Mouse (Mus musculus) adrenal gland, adult (tissue): ENCODE results near the gene Trpv5.

Experiments
- DNase-seq, 2 experiments: peaks; one replicate each; pipeline ENCODE4 v3.0.0; 2022 to 2023; ENCODE audit warnings: low spot score in 1 of 2; ENCODE audit not compliant: inconsistent age in 2 of 2

Gene Trpv5

DNA sequence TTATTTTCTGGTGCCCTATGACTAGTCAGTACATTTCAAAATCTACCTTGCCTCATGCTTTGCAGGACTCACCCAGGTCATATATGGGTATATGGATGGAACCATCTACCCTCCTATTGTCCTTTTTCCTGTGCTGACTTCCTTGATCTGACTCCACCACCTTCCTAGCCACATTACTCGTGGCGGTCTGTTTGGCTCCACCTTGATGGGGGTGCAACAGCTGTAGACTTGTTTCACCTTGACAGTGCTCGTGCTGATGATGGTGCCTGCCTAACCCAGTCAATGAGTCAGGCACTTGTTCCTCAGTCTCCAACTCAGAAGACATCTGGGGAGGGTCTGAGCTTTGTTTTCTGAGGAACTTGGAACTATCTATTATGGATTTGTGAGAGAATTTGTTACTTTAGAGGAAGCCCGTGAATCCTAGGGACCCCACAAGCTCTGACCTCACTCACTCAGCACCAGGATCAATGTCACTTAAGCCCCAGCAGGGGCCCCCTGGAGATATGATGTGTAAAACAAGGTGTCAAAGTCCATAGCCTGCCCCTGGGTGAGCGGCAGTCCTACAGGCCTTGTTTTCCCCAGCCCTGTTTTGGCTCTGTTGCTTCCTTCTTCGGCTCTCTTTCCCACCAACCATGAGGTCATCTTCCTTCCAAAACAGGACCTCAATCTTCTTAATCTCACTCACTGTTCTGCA, 39.2 kb downstream of the Trpv5 start:
- no peak for DNase-seq

GRCm38 (mm10) chr6:41640449-41640848, 40.1 kb downstream of the Trpv5 start:
- no peak for DNase-seq

- no peak for DNase-seq
Measured at GRCm38 (mm10) chr6:41637927-41638506, 42.6 kb downstream of the Trpv5 start.

- no peak for DNase-seq
Measured at GRCm38 (mm10) chr6:41637393-41637792, 43.2 kb downstream of the Trpv5 start.

- no peak for DNase-seq
Measured at GRCm38 (mm10) chr6:41636178-41636577, 44.4 kb downstream of the Trpv5 start, which contains the start of gene Trpv6. Gene Trpv6 (minus strand): TSS chr6:41636405.

GRCm38 (mm10) chr6:41635211-41635610, 45.4 kb downstream of the Trpv5 start:
- no peak for DNase-seq

GRCm38 (mm10) chr6:41631549-41631948, 49.0 kb downstream of the Trpv5 start:
- DNase-seq: no peak

GRCm38 (mm10) chr6:41630791-41631190, 49.8 kb downstream of the Trpv5 start:
- no peak for DNase-seq

- no peak for DNase-seq
Measured at GRCm38 (mm10) chr6:41628180-41628579, 52.4 kb downstream of the Trpv5 start.

- no peak for DNase-seq
Measured at GRCm38 (mm10) chr6:41622661-41623060, 57.9 kb downstream of the Trpv5 start.

DNA sequence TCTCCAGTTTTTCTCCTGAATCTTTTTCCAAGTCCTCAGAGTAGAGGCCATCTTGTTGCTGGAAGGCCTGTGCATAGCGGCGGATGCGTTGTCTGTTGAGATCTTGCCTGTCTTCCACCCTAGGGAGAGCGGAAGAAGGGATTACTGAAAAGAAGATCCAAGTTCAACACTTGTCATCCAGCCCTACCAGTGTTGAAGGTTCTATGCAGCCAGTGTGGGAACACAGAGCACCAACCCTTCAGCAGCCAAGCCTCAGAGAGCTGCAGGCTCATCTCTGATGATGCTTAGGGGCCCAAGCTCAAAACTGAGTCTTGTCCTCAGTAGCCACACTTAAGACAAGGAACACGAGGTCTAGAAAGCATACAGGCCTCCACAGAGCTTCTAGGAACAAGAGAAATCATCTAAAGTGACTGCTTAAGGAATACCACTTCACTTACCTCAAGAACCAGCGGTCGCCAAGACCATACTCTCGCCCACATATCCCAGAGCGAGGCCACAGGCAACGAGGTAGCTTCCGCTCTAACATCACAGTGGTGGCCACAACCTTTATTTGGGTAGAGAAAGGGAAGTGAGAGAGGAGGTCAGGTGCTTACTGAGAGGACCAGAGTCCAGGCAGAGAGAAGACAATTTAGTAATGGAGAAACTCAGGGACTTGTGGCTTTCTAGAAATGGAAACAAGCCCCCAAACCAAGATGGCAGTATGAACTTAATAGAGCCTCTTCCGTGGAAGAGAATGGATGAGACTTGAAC, 59.2 kb downstream of the Trpv5 start:
- no peak for DNase-seq

GRCm38 (mm10) chr6:41620173-41620798, 60.3 kb downstream of the Trpv5 start:
- no peak for DNase-seq

- DNase-seq: peak in 1 of 2 experiments; percentile 16
Measured at GRCm38 (mm10) chr6:41607637-41608036, 72.9 kb downstream of the Trpv5 start.

DNA sequence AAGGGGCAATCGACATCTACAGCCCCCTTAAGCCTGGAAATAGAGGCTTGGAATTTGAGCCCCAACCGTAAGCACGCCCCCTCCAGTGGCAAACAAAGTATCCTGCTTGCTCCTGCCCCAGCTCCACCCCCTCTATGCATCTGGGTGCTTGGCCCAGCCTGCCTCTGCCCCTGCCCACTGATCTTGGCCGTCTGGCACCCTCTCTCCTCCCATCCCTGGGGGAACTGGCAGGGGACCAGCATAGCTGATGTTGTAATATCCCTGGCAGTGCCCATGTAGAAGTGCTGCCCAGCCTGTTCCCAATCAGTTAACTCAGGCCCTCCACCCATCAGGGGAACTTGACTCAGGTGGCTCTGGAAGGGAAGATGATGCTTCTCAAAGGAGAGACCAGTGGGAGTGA, 74.4 kb downstream of the Trpv5 start:
- peak; percentile 35 to 87 for DNase-seq

DNA sequence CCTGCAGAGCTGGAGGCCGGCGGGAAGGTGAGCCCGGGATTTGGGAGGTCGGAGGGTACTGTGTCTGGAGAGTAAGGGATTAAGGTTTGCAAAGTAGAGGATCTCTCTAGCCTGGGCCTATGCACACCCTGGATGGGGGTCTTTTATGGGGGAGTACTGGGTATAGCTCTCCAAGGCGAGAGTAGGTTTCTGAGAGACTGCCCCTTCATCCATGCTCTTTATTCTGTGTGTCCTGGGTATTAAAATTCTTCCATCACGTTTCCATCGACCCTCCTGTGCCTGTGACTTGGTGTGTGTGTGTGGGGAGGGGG, 74.8 kb downstream of the Trpv5 start:
- no peak for DNase-seq

- DNase-seq: peak; percentile 74 to 94
Measured at GRCm38 (mm10) chr6:41605061-41605793, 75.3 kb downstream of the Trpv5 start, which contains the start of gene Ephb6. Gene Ephb6 (plus strand): TSS chr6:41605482.

DNA sequence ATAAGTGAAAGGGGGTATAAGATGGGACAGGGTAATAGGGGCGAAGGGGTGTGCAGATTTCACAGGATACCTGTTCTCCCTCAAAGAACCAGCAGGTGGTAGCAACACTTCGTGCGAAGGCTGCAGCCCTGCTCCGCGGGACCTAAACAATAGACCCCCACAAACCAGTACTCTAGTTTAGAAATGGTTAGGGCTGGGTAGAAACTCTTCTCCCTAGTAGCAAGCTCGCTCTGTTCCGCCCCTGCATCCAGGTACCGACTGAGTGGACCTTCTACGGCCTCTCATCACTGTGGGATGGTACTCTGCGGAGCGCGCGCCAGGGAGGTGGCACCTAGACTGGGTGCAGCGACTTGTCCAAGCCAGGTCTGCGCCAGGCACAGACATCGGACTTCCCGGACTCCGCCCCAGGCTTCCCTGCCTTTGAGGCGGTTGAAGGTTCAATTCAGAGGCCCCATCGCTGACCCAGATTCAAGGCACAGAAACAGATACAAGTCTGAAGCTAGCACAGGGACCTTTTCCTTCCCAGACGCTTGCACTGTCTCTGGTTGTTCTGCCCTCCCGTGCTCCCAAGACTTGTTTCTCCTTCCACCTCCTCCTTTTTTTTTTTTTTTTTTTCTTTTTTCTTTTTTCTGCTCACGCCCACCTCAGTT, 76.0 kb downstream of the Trpv5 start:
- peak; percentile 23 to 83 for DNase-seq
